Mouse (Mus musculus) embryonic fibroblast, embryonic 13.5 days (primary cell): ENCODE results near the gene Zfp831.

Experiments used
- CTCF ChIP-seq: IDR thresholded peaks from 2 replicates; pipeline ENCODE4 v1.5.1; 2011; ENCODE audit warnings: mild to moderate bottlenecking, control low read depth, low read length, moderate library complexity, borderline replicate concordance; ENCODE audit not compliant: insufficient read depth
- POLR2A ChIP-seq: IDR thresholded peaks from 2 replicates; pipeline ENCODE4 v1.6.1; 2011; ENCODE audit warnings: low read depth, mild to moderate bottlenecking, control low read depth, low read length, moderate library complexity

DNA sequence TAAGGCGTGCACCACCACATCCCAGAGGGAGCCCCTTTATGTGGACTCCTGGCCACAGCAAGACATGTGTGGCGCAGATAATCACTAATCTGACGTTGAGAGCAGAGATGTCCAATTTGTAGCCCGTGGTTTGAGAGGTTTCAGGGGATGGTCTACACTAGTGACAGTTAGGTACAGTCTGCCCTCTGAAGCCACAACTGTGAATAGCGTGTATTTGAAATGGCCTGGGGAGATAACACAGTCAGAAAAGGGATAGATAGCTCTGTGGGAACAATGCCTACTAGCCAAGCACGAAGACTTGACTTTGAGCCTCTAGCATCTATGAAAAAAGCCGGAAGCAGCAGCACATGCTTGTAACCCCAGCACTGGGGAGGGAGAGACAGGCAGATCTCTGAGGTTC, 18.9 kb upstream of the Zfp831 start:
- TF ChIP-seq POLR2A (no peak), CTCF (no peak)
